Mouse (Mus musculus) cerebellum, adult 2 months (tissue): ENCODE measurements around the gene Gaa.

Experiments used
- CTCF ChIP-seq: fragments of 200-500 bp; IDR thresholded peaks from 2 replicates; pipeline ENCODE4 v1.5.1; 2011; ENCODE audit warnings: low read depth, mild to moderate bottlenecking, control low read depth, low read length, moderate library complexity, borderline replicate concordance; ENCODE audit not compliant: insufficient read depth
- POLR2A ChIP-seq: fragments of 200-500 bp; IDR thresholded peaks from 2 replicates; pipeline ENCODE4 v1.6.1; 2011; ENCODE audit warnings: low read length, control low read depth, borderline replicate concordance; ENCODE audit not compliant: insufficient read depth

DNA sequence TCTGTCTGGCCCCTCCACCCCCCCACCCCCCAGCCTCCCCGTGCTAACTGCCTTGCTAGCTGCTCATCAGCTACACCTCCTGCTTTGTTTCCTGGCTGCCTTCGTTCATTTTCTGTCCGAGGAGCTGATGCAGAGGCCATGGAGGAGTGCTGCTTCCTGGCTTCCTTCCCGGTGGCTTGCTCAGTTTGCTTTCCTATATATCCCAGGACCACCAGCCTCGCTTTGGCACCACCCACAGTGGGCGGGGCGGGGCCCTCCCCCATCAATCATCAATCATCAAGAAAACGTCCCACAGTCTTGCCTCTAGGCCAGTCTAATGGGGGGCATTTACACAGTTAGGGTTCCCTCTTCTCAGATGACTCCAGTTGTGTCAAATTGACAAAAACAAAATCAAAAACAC, 31.3 kb upstream of the Gaa start:
- TF ChIP-seq CTCF (no peak), POLR2A (no peak)
